Mouse (Mus musculus): Measurements from ENCODE around the gene Fam102b.

GRCm38 (mm10) chr3:109051946-109052331, 24.5 kb upstream of the Fam102b start:
- TF ChIP-seq EP300 (IDR thresholded peaks at IDR 0.05; ENCODE audit: insufficient read depth, low read depth, low read length) (no peak), CTCF (IDR thresholded peaks at IDR 0.05; ENCODE audit: low read depth, low read length) (no peak), POLR2A (IDR thresholded peaks at IDR 0.05; ENCODE audit: insufficient read depth, low read length) (no peak)

Data from ES-Bruce4 (cell line).